In the genomic region with DNA sequence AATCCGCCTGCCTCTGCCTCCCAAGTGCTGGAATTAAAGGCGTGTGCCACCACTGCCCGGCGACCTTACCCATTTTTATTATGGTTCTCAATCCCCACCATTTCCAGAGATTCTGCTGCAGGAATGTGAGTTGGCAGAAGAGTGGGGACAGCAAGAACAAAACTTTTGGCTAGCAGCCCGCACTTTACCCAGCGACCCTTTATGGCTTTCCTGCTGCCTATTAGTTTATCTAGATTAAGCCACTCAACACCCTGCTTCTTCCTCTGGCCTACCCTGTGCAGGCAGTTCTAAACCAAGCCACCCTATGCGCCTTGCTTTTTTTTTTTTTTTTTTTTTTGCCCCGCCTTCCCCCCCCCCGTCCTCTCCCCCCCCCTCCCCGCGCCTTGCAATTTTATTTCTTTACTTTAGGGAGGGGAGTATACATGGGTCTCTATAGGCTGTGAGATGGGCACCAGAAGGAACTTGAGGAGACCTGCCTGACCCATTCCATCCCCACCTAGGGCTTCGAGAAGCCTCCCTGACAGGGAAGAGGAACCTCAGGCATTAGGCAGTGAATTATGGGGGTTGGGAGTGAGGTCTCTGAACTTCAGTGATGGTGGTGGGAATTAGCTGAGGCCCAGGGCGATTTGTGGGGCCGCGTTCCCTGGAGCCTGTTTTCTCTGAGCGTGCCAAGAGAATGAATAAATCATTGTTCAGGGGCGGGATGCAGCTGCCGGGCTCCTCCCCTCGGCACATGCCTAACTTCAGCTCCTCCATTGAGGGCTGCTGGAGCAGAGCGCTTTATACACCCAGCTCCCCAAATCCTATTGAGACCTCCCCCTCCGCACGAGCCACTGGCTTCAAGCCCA, we compare ENCODE assay signal across 8 mouse cellular contexts. TPM values are rescaled to one million over a fixed set of nuclear protein-coding genes. Genes with fewer than 3 reads are reported as not detected.
A peak's percentile ranks its signal among the peaks of the same experiment; 100 is the strongest.
DNase-seq lines count a peak whose midpoint lies in the region; ATAC-seq lines count a peak whose summit lies in the region.

No protein-coding gene starts in this region.

- H3K9me3 ChIP-seq in heart, embryonic 11.5 days (replicated peaks; ENCODE audit: control insufficient read depth, low read length), result no peaks in the 10 kb centered on the region
- no peaks in the 10 kb centered on the region for H3K9me3 ChIP-seq in embryonic facial prominence, embryonic 10.5 days
- H3K9me3 ChIP-seq in hindbrain, embryonic 12.5 days (replicated peaks), result no peaks in the 10 kb centered on the region
- H3K9me3 ChIP-seq in midbrain, embryonic 11.5 days (ENCODE audit: control insufficient read depth, low read length), result no peaks in the 10 kb centered on the region

- ATAC-seq in heart, embryonic 11.5 days (replicated peaks; ENCODE audit: insufficient number of reproducible peaks, low FRiP score, low TSS enrichment), result no peak
- peak; percentile 89 for ATAC-seq in hindbrain, embryonic 12.5 days (ENCODE audit: low FRiP score)
- peak; percentile 94 for ATAC-seq in midbrain, embryonic 11.5 days (ENCODE audit: low FRiP score)

- no peak for DNase-seq in heart, postnatal 36 days
- DNase-seq in embryonic facial prominence, embryonic 10.5 days (ENCODE audit: low spot score), result peak; percentile 79
- peak; percentile 44 for DNase-seq in layer of hippocampus, adult 9-11 months
- DNase-seq in midbrain, embryonic 11.5 days (ENCODE audit: low spot score, missing footprints), result peak; percentile 89
- peak; percentile 47 for DNase-seq in yolk sac, embryonic 10.5 days (ENCODE audit: low spot score)
- DNase-seq in spleen, postnatal 10 days (ENCODE audit: low spot score in 2 of 2), result no peak

- H3K4me3 ChIP-seq in heart, embryonic 11.5 days (ENCODE audit: low read depth, low read length), result peak overlapping the region; percentile 8; the same call in 1 of the 2 replicates
- peak overlapping the region; percentile 40 for H3K4me3 ChIP-seq in embryonic facial prominence, embryonic 10.5 days
- H3K4me3 ChIP-seq in hindbrain, embryonic 12.5 days, result peak overlapping the region; percentile 2; the same call in 1 of the 2 replicates
- no peak overlapping the region for H3K4me3 ChIP-seq in midbrain, embryonic 11.5 days (ENCODE audit: low read depth, low read length)

- no peak overlapping the region for H3K27ac ChIP-seq in heart, embryonic 11.5 days (ENCODE audit: low read depth, low read length)
- H3K27ac ChIP-seq in embryonic facial prominence, embryonic 10.5 days (replicated peaks), result peak overlapping the region; percentile 54
- H3K27ac ChIP-seq in hindbrain, embryonic 12.5 days, result no peak overlapping the region
- H3K27ac ChIP-seq in midbrain, embryonic 11.5 days (ENCODE audit: low read depth, low read length), result no peak overlapping the region

- no peaks in the 10 kb centered on the region for H3K36me3 ChIP-seq in heart, embryonic 11.5 days (ENCODE audit: control insufficient read depth, insufficient read depth, low read length)
- H3K36me3 ChIP-seq in embryonic facial prominence, embryonic 10.5 days (replicated peaks), result no peaks in the 10 kb centered on the region
- no peaks in the 10 kb centered on the region for H3K36me3 ChIP-seq in hindbrain, embryonic 12.5 days
- no peaks in the 10 kb centered on the region for H3K36me3 ChIP-seq in midbrain, embryonic 11.5 days (ENCODE audit: control insufficient read depth, insufficient read depth, low read length)

- WGBS in heart, embryonic 11.5 days (ENCODE audit: insufficient replicate concordance), result 24% methylated on average over 18 of the region's 22 CpGs
- WGBS in embryonic facial prominence, embryonic 10.5 days, result 26% methylated on average over 22 of the region's 22 CpGs
- 31% methylated on average over 18 of the region's 22 CpGs for WGBS in hindbrain, embryonic 12.5 days
- 26% methylated on average over 19 of the region's 22 CpGs for WGBS in midbrain, embryonic 11.5 days

- peak overlapping the region; percentile 52 for H3K4me2 ChIP-seq in heart, embryonic 11.5 days
- peak overlapping the region; percentile 35 for H3K4me2 ChIP-seq in hindbrain, embryonic 12.5 days (replicated peaks)
- peak overlapping the region; percentile 12; the same call in 1 of the 2 replicates for H3K4me2 ChIP-seq in midbrain, embryonic 11.5 days

- H3K9ac ChIP-seq in heart, embryonic 11.5 days (ENCODE audit: low read depth, low read length), result 0 out of 2 replicates have a peak overlapping the region, but pooled peaks have one; percentile 34
- 0 out of 2 replicates have a peak overlapping the region, but pooled peaks have one; percentile 4 for H3K9ac ChIP-seq in hindbrain, embryonic 12.5 days
- no peak overlapping the region for H3K9ac ChIP-seq in midbrain, embryonic 11.5 days (ENCODE audit: low read length)

- intact Hi-C loops in heart, postnatal 36 days (cut with DNase I), result loop anchor here (5.0 kb wide), 1 partner anchor 75 kb away; a partner anchor contains a TSS

- no peaks in the 10 kb centered on the region for H3K27me3 ChIP-seq in heart, embryonic 11.5 days (ENCODE audit: control insufficient read depth, insufficient read depth, low read length)
- H3K27me3 ChIP-seq in embryonic facial prominence, embryonic 10.5 days (replicated peaks; ENCODE audit: low read depth, poor library complexity, severe bottlenecking), result peaks cover 40% of the 10 kb centered on the region
- H3K27me3 ChIP-seq in hindbrain, embryonic 12.5 days, result peaks cover 56% of the 10 kb centered on the region
- H3K27me3 ChIP-seq in midbrain, embryonic 11.5 days (ENCODE audit: control insufficient read depth, insufficient read depth, low read length), result peaks cover 83% of the 10 kb centered on the region

- H3K4me1 ChIP-seq in heart, embryonic 11.5 days (ENCODE audit: control insufficient read depth, insufficient read depth, low read length), result peaks cover 4% of the 10 kb centered on the region; the same call in 1 of the 2 replicates
- peaks cover 18% of the 10 kb centered on the region for H3K4me1 ChIP-seq in embryonic facial prominence, embryonic 10.5 days
- peaks cover 9% of the 10 kb centered on the region for H3K4me1 ChIP-seq in hindbrain, embryonic 12.5 days
- peaks cover 9% of the 10 kb centered on the region; the same call in 1 of the 2 replicates for H3K4me1 ChIP-seq in midbrain, embryonic 11.5 days (ENCODE audit: control insufficient read depth, insufficient read depth, low read length)

RNA-seq across cellular contexts. Expression of a gene that starts 7.8 kb away (rescaled TPM):
- polyA plus RNA-seq in heart, embryonic 11.5 days (2014; fragmentation: Nextera tagmentation; extraction: Ambion mirVana), result 1.6 and 1.9 TPM in 2 replicates
- total RNA-seq in heart, postnatal 36 days (2021), result 10 to 100 TPM; 10.7 to 10.8 TPM
- polyA plus RNA-seq in embryonic facial prominence, embryonic 10.5 days (2016; fragmentation: Nextera tagmentation; extraction: Ambion mirVana), result 1.6 and 1.7 TPM in 2 replicates
- polyA plus RNA-seq in hindbrain, embryonic 12.5 days (2016; fragmentation: Nextera tagmentation; extraction: Ambion mirVana), result 2.5 and 3.1 TPM in 2 replicates
- polyA plus RNA-seq in midbrain, embryonic 11.5 days (2014; fragmentation: Nextera tagmentation; extraction: Ambion mirVana), result 1.6 and 1.7 TPM in 2 replicates

RNA-seq across cellular contexts. Expression of a gene that starts 45.1 kb away (rescaled TPM):
- 23.1 and 36.3 TPM in 2 replicates for polyA plus RNA-seq in heart, embryonic 11.5 days (2014; fragmentation: Nextera tagmentation; extraction: Ambion mirVana)
- under 1 TPM; 0.53 to 0.84 TPM for total RNA-seq in heart, postnatal 36 days (2021)
- polyA plus RNA-seq in embryonic facial prominence, embryonic 10.5 days (2016; fragmentation: Nextera tagmentation; extraction: Ambion mirVana), result 56.2 and 58.8 TPM in 2 replicates
- 23.5 and 27.2 TPM in 2 replicates for polyA plus RNA-seq in hindbrain, embryonic 12.5 days (2016; fragmentation: Nextera tagmentation; extraction: Ambion mirVana)
- polyA plus RNA-seq in midbrain, embryonic 11.5 days (2014; fragmentation: Nextera tagmentation; extraction: Ambion mirVana), result 50.4 and 54.4 TPM in 2 replicates

Comparison
In these comparisons a context has a peak if more than half of its experiments do, and no peak if none do; other contexts are left out.
1. DNase-seq: peak in embryonic facial prominence, embryonic 10.5 days (single experiment), layer of hippocampus, adult 9-11 months (single experiment), midbrain, embryonic 11.5 days (single experiment) and yolk sac, embryonic 10.5 days (single experiment); none in heart, postnatal 36 days (0 of 2) and spleen, postnatal 10 days (0 of 2).
2. Peak in every context shown above with its lines, with median percentiles within 50 percentile points of each other: H3K4me2 ChIP-seq.